Mouse (Mus musculus) forebrain, postnatal 0 days (tissue): Measurements from ENCODE around the gene Ppm1l. TPM values are rescaled to one million over a fixed set of nuclear protein-coding genes. Genes with fewer than 3 reads are reported as not detected.
"Not testable (repeated sequence)": the region's sequence is repeated elsewhere in the genome, so short reads cannot be mapped to it uniquely, and the experiment has no call there.

Experiments used
- ATAC-seq: fragments of 200-750 bp; cut with Nextera tagmentation; 2 replicates; pipeline ENCODE4 v1.8.0; 2017; ENCODE audit warnings: mild to moderate bottlenecking, moderate library complexity
- DNase-seq: peaks from one replicate; pipeline ENCODE4 v3.0.0-alpha.2; 2015
- H3K27ac ChIP-seq: fragments of 300-500 bp; sonication (generic); 2 replicates; pipeline ENCODE4 v1.5.1; 2014; ENCODE audit warnings: low read depth, mild to moderate bottlenecking, antibody characterized with exemption, low read length, moderate library complexity, mixed read lengths
- H3K27me3 ChIP-seq: fragments of 300-500 bp; sonication (generic); 2 replicates; pipeline ENCODE4 v1.6.1; 2014; ENCODE audit warnings: mild to moderate bottlenecking, low read length, mixed read lengths; ENCODE audit not compliant: insufficient read depth
- H3K36me3 ChIP-seq: fragments of 300-500 bp; sonication (generic); 2 replicates; pipeline ENCODE4 v1.6.1; 2014; ENCODE audit warnings: mild to moderate bottlenecking, moderate library complexity; ENCODE audit not compliant: insufficient read depth
- H3K4me1 ChIP-seq: fragments of 300-500 bp; sonication (generic); 2 replicates; pipeline ENCODE4 v1.6.1; 2014; ENCODE audit warnings: antibody characterized with exemption; ENCODE audit not compliant: insufficient read depth
- H3K4me2 ChIP-seq: fragments of 300-500 bp; sonication (generic); 2 replicates; pipeline ENCODE4 v1.6.1; 2014; ENCODE audit warnings: low read depth, mild to moderate bottlenecking, moderate library complexity
- H3K4me3 ChIP-seq: fragments of 300-500 bp; sonication (generic); 2 replicates; pipeline ENCODE4 v1.5.1; 2014; ENCODE audit warnings: low read depth, low read length, mixed read lengths
- H3K9ac ChIP-seq: fragments of 300-500 bp; sonication (generic); 2 replicates; pipeline ENCODE4 v1.6.1; 2014; ENCODE audit warnings: mild to moderate bottlenecking
- H3K9me3 ChIP-seq: fragments of 300-500 bp; sonication (generic); 2 replicates; pipeline ENCODE4 v1.6.1; 2016; ENCODE audit warnings: low read length
- CTCF ChIP-seq: sonication (generic); IDR thresholded peaks from 2 replicates; pipeline ENCODE4 v1.5.1; 2016; ENCODE audit warnings: antibody characterized with exemption, control low read depth, low read depth
- WGBS: fragments of 180-500 bp; shearing (Covaris S2); extraction: QIAGEN DNeasy Blood & Tissue Kit; methylation state at CpG from one replicate; pipeline ENCODE4 v1.1.7; 2014; 5-methylcytosine and 5-hydroxymethylcytosine counted together
- polyA plus RNA-seq: library from polyadenylated mRNA; unstranded; fragments of >200 nt; fragmentation: Nextera tagmentation; extraction: Ambion mirVana; gene quantifications from 2 replicates; pipeline ENCODE4 v1.2.1, GENCODE M21; 2015
- total RNA-seq: library from RNA; depleted of rRNA; stranded (reverse); fragments of >200 nt; gene quantifications from 2 replicates; pipeline ENCODE4 v1.2.3, GENCODE M21; 2014

Ppm1l gene
- total and polyA plus RNA-seq, 2 experiments from 2014 or later = 19.2 to 27.6 TPM

GRCm38 (mm10) chr3:69563406-69563805 lies 246.7 kb downstream of the Ppm1l start:
- ATAC-seq (no peak), DNase-seq (no peak)
- H3K4me3 ChIP-seq = no peak overlapping the region
- H3K9ac ChIP-seq = no peak overlapping the region
- TF ChIP-seq CTCF = no peak
- no peak overlapping the region for H3K4me2 ChIP-seq
- no peaks in the 10 kb centered on the region for H3K27me3 ChIP-seq
- H3K27ac ChIP-seq = no peak overlapping the region
- WGBS = 82% methylated on average over 5 of the region's 6 CpGs
- H3K9me3 ChIP-seq = no peaks in the 10 kb centered on the region
- H3K4me1 ChIP-seq = no peaks in the 10 kb centered on the region
- no peaks in the 10 kb centered on the region for H3K36me3 ChIP-seq

GRCm38 (mm10) chr3:69565586-69565985 lies 248.9 kb downstream of the Ppm1l start:
- H3K36me3 ChIP-seq, H3K27ac ChIP-seq, H3K9ac ChIP-seq, H3K4me1 ChIP-seq, H3K4me2 ChIP-seq, H3K4me3 ChIP-seq, DNase-seq, H3K27me3 ChIP-seq, ATAC-seq, H3K9me3 ChIP-seq: not testable (repeated sequence)
- 97% methylated on average over 1 of the region's 1 CpGs for WGBS

- no peak for TF ChIP-seq CTCF
- H3K27me3 ChIP-seq = no peaks in the 10 kb centered on the region
- no peaks in the 10 kb centered on the region for H3K4me1 ChIP-seq
- WGBS = 75% methylated on average over 5 of the region's 5 CpGs
- no peak overlapping the region for H3K9ac ChIP-seq
- no peak overlapping the region for H3K4me2 ChIP-seq
- H3K4me3 ChIP-seq = no peak overlapping the region
- H3K9me3 ChIP-seq = no peaks in the 10 kb centered on the region
- no peak overlapping the region for H3K27ac ChIP-seq
- peaks cover 29% of the 10 kb centered on the region for H3K36me3 ChIP-seq
- DNase-seq (no peak), ATAC-seq (no peak)
Observed at GRCm38 (mm10) chr3:69572561-69572960, 255.9 kb downstream of the Ppm1l start.

- H3K36me3 ChIP-seq = peaks cover 36% of the 10 kb centered on the region
- no peaks in the 10 kb centered on the region for H3K4me1 ChIP-seq
- ATAC-seq (no peak), DNase-seq (no peak)
- H3K4me2 ChIP-seq = no peak overlapping the region
- no peaks in the 10 kb centered on the region for H3K9me3 ChIP-seq
- no peak overlapping the region for H3K4me3 ChIP-seq
- H3K9ac ChIP-seq = no peak overlapping the region
- H3K27ac ChIP-seq = no peak overlapping the region
- no peak for TF ChIP-seq CTCF
- no peaks in the 10 kb centered on the region for H3K27me3 ChIP-seq
- 95% methylated on average over 11 of the region's 11 CpGs for WGBS
Observed at GRCm38 (mm10) chr3:69575577-69575976, 258.9 kb downstream of the Ppm1l start.

- Histone ChIP-seq H3K27ac (no peak overlapping the region), H3K9me3 (no peaks in the 10 kb centered on the region), H3K4me3 (no peak overlapping the region), H3K36me3 (peaks cover 38% of the 10 kb centered on the region), H3K27me3 (no peaks in the 10 kb centered on the region), H3K4me2 (no peak overlapping the region), H3K4me1 (no peaks in the 10 kb centered on the region), H3K9ac (no peak overlapping the region)
- ATAC-seq (no peak), DNase-seq (no peak)
- TF ChIP-seq CTCF = no peak
- 87% methylated on average over 3 of the region's 3 CpGs for WGBS
Observed at GRCm38 (mm10) chr3:69576715-69577114, 260.1 kb downstream of the Ppm1l start.

GRCm38 (mm10) chr3:69578791-69579190 lies 262.1 kb downstream of the Ppm1l start:
- WGBS = 94% methylated on average over 1 of the region's 1 CpGs
- no peak for DNase-seq
- Histone ChIP-seq H3K4me1 (no peaks in the 10 kb centered on the region), H3K4me3 (no peak overlapping the region), H3K9ac (no peak overlapping the region), H3K27me3 (no peaks in the 10 kb centered on the region), H3K4me2 (no peak overlapping the region), H3K9me3 (no peaks in the 10 kb centered on the region), H3K27ac (no peak overlapping the region), H3K36me3 (peaks cover 36% of the 10 kb centered on the region)
- TF ChIP-seq CTCF = peak; percentile 42; the same call in 1 of the 2 replicates
- ATAC-seq = no peak

GRCm38 (mm10) chr3:69583798-69584197 lies 267.1 kb downstream of the Ppm1l start:
- ATAC-seq (no peak), DNase-seq (no peak)
- no peak for TF ChIP-seq CTCF
- Histone ChIP-seq H3K36me3 (peaks cover 5% of the 10 kb centered on the region; the same call in 1 of the 2 replicates), H3K4me2 (no peak overlapping the region), H3K4me3 (no peak overlapping the region), H3K9me3 (no peaks in the 10 kb centered on the region), H3K27ac (no peak overlapping the region), H3K9ac (no peak overlapping the region), H3K4me1 (no peaks in the 10 kb centered on the region), H3K27me3 (no peaks in the 10 kb centered on the region)
- WGBS = 83% methylated on average over 1 of the region's 1 CpGs
